Mouse (Mus musculus): ENCODE measurements around the gene Il18rap.
"Not testable (repeated sequence)": the region's sequence is repeated elsewhere in the genome, so short reads cannot be mapped to it uniquely, and the experiment has no call there.

The Il18rap gene

GRCm38 (mm10) chr1:40544650-40545049, 29.5 kb downstream of the Il18rap start:
- DNase-seq (ENCODE audit: low read depth, low spot score): peak; percentile 35

- no peak for DNase-seq (ENCODE audit: low read depth, low spot score)
Measured at GRCm38 (mm10) chr1:40546645-40547044, 31.5 kb downstream of the Il18rap start.

GRCm38 (mm10) chr1:40547064-40547572, 32.0 kb downstream of the Il18rap start:
- no peak for DNase-seq (ENCODE audit: low read depth, low spot score)

GRCm38 (mm10) chr1:40547762-40548161, 32.6 kb downstream of the Il18rap start:
- DNase-seq (ENCODE audit: low read depth, low spot score): no peak

GRCm38 (mm10) chr1:40569374-40569773, 54.2 kb downstream of the Il18rap start:
- no peak for DNase-seq (ENCODE audit: low read depth, low spot score)

GRCm38 (mm10) chr1:40579784-40580183, 64.6 kb downstream of the Il18rap start, which contains the start of gene Slc9a4:
Gene Slc9a4 (plus strand): TSS chr1:40580081.
- peak; percentile 19 for DNase-seq (ENCODE audit: low read depth, low spot score)

GRCm38 (mm10) chr1:40580269-40580668, 65.1 kb downstream of the Il18rap start:
- no peak for DNase-seq (ENCODE audit: low read depth, low spot score)

- DNase-seq (ENCODE audit: low read depth, low spot score): no peak
Measured at GRCm38 (mm10) chr1:40586776-40587175, 71.6 kb downstream of the Il18rap start.

GRCm38 (mm10) chr1:40590931-40591330, 75.8 kb downstream of the Il18rap start:
- DNase-seq (ENCODE audit: low read depth, low spot score): no peak

GRCm38 (mm10) chr1:40597822-40598221, 82.7 kb downstream of the Il18rap start:
- no peak for DNase-seq (ENCODE audit: low read depth, low spot score)

- DNase-seq (ENCODE audit: low read depth, low spot score): not testable (repeated sequence)
Measured at GRCm38 (mm10) chr1:40599661-40600060, 84.5 kb downstream of the Il18rap start.

GRCm38 (mm10) chr1:40600394-40601327, 85.5 kb downstream of the Il18rap start:
- no peak for DNase-seq (ENCODE audit: low read depth, low spot score)

Data from retina, postnatal 7 days (tissue).